Mouse (Mus musculus) embryo, embryonic 9.5 days (tissue): ENCODE data around the gene Zfp651.

Experiments
- DNase-seq: peaks from one replicate; pipeline ENCODE4 v3.0.0-alpha.2; 2017; ENCODE audit errors: extremely low spot score

Zfp651 gene

DNA sequence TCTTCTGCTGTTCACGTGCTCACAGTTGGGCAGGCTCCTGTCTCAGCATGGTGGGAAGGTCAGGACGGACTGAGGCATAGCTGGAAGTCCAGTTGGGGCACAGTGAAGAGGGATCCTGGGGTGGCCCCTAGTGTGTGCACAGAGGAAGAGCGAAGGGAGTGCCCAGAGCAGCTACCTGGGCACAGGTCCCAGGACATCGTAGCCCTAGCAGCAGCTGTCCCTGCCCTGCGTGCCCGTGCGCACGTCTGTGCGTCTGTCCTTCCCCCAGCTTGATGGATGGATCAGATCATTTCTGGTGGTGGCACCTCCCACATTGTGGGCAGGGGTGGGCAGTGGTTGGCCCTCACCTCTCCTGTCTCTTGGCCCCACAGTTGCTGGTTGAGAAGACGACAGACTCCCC, 3.1 kb downstream of the Zfp651 start:
- no peak for DNase-seq

DNA sequence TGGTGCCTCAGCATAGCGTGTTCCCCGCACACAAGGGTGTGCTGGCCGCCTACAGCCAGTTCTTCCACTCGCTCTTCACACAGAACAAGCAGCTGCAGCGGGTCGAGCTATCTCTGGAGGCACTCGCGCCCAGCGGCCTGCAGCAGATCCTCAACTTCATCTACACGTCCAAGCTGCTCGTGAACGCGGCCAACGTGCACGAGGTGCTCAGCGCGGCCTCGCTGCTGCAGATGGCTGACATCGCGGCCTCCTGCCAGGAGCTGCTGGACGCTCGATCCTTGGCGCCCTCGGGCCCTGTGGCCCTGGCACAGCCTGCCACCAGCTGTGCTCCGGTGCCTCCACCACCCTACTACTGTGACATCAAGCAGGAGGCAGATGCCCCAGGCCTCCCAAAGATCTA, 3.6 kb downstream of the Zfp651 start:
- DNase-seq, result no peak

DNA sequence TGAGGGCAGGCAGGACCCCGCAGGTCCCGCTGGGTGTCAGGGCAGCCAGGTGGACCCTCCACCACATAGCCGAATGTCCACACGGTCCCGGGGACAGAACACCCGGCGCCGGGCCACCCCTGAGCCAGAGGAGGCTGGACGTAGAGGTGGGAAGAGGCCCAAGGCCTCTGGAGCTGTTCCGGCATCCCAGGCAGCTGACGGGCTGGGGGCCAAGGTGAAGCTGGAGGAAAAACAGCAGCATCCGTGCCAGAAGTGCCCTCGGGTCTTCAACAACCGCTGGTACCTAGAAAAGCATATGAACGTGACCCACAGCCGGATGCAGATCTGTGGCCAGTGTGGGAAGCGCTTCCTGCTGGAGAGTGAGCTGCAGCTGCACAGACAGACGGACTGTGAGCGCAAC, 4.6 kb downstream of the Zfp651 start:
- DNase-seq, result no peak

DNA sequence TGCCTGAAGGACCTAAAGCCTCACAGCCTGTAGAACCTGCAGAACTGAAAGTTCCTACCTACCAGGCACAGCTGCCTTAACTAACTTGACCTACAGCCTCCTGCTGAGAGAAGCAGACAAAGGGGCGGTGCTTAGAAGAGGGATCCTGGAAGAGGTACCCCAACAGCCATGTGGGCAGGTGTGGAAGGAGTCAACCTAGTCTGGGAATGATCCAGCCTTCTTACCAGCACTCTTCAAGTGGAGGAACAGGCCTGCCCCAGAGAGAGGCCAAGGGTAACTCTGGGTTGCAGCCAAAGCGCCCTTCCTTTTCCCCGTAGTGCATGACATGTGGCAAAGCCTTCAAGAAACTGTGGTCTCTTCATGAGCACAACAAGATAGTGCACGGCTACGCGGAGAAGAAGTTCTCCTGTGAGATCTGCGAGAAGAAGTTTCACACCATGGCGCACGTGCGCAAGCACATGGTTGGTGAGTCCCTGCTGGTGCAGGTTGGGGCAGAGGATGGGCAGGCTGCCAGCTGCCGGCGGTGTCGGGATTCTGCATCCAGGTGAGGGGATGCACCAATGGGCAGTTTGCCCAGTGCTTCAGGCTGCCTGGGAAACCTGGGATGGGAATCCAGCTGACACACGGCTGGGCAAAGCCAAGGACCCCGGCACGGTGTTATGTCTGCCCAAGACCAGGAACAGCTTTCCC, 6.2 kb downstream of the Zfp651 start:
- no peak for DNase-seq

DNA sequence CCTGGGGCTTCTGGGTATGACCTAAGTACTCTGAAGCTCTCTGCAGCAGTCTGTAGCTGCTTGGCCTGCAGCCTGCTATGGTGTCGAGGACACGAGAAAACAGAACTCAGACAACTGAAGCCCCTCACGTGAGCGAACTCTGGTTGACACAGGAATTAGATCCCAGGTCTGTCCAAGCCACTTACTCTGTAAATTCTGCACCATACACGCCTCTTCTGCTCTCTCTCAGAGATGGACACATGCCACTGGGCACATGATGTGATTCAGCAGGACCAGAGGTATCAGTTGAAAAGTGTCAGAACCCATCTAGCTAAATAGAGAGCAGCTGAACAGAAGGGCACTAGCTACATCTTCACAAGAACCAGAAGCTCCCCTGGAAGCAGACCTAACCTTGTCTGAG, 13.3 kb downstream of the Zfp651 start:
- DNase-seq, result no peak

DNA sequence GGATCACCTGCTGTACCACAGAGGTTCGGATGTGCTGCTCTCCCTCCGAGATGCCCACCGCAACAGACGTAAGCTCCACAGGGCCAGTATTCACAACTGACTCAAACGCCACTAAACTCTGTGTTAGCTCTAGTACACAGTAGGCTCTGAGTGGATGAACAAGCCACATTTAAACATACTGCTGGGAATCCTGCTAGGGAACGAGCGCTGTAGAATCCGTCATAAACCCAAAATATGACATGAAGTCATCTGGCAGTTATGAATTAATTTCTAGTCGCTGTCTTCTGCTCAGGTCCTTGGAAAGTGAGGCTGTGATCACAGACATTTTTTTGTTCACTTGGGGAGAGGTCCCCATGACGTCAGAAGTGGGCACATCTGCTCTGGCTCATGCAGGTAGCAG, 16.8 kb downstream of the Zfp651 start:
- DNase-seq, result no peak

DNA sequence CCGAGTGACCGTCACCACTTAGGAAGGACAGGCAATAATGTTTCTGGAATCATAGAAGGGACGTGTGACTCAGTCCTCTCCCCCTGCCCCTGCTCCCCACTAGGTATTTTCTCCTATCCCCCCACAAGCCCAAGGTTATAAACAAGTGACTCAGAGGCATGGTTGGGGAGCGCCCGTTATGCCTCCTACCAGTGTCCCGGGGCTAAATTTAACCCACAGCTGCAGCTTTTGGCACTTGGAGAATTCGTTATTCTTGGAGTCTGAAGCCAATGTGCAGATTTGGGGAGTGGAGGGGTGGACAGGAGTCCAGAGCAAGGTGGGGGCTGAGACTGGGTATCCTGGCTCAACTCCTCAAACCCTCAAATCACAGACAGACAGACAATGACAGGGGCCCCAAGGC, 17.4 kb downstream of the Zfp651 start:
- no peak for DNase-seq

DNA sequence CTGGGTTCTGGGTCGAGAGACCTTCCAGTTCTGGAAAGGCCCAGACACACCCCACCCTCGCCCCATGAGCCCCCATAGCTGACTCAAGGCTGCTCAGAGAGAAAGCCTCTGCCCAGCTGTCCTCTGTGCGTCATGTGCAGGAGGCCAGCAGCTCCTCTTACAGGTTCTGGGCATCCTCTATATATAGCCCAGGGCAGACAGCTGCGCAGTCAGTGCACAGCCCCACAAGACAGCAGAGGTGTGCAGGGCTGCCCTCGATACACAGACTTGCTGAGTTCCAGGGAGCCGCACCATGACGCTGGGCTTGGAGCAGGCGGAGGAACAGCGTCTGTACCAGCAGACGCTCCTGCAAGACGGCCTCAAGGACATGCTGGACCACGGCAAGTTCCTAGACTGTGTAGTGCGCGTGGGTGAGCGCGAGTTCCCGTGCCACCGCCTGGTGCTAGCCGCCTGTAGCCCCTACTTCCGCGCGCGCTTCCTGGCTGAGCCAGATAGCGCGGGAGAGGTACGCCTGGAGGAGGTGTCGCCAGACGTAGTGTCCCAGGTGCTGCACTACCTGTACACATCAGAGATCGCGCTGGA, 18.4 kb downstream of the Zfp651 start, which contains the start of gene Klhl40:
TSS of gene Klhl40 (plus strand) at position 124 of the 582 bp plus-strand sequence.
- peak; percentile 25 for DNase-seq

DNA sequence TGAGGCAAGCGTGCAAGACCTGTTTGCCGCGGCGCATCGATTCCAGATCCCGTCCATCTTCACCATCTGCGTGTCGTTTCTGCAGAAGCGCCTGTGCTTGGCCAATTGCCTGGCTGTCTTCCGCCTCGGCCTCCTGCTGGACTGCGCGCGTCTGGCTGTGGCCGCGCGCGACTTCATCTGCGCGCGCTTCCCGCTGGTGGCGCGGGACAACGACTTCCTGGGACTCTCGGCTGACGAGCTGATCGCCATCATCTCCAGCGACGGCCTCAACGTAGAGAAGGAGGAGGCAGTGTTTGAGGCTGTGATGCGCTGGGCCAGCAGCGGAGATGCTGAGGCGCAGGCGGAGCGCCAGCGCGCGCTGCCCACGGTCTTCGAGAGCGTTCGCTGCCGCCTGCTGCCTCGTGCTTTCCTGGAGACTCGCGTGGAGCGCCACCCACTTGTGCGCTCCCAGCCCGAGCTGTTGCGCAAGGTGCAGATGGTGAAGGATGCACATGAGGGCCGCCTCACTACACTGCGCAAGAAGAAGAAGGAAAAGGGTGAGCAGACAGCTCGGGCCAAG, 19.0 kb downstream of the Zfp651 start:
- DNase-seq, result no peak

DNA sequence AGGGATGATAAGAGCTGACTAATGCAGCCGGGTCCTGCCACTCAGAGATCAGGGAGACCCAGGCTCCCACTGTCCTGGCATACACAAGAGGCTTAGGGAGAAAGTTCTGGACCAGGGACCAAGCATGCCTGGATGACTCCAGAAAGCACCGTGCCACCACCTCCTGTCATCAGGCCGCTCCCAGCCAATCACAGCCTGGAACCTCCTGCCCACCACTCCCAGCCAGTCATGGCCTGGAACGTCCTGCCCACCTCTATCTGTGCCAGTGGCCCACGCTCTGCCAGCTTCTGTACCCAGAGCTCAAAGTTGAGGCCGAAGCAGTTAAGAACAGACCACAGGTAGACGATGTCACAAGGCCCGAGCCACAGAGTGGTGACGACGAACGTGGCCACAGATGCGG, 25.7 kb downstream of the Zfp651 start:
- no peak for DNase-seq

DNA sequence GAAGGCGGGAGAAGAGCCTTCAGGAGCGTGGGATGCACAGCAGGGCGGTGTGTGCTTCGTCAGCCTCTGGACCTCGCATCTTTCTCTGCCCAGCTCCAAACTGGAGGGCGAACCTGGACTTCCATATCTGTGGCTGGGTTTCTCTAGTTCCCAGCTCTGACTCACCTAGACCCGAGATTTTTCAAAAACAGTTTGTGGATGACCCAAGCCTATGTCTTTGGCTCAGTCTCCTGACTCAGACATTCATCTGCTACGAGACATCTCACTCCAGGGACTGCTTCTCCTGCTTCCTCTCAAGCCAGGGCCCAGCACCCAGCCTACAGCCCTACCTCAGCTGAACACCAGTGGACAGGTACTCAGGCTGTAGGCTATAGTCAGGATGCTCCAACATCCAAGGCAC, 26.1 kb downstream of the Zfp651 start:
- DNase-seq, result no peak

DNA sequence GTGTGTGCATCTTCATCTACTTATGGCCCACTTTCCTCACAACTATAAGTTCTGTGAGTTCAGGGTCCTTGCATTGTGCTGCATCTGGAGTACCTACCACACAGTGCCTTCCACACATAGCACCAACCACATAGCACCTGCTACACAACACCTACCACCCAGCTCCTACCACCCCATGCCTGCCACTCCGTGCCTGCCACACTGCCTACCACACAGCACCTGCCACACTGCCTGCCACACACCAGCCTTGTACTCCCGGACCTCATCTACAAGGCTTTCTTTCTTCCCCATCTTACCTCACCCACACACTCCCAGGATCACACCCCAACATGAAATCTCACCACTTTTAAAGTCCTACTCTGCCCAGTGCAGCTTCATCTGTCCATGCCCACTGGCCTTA, 27.2 kb downstream of the Zfp651 start:
- no peak for DNase-seq

DNA sequence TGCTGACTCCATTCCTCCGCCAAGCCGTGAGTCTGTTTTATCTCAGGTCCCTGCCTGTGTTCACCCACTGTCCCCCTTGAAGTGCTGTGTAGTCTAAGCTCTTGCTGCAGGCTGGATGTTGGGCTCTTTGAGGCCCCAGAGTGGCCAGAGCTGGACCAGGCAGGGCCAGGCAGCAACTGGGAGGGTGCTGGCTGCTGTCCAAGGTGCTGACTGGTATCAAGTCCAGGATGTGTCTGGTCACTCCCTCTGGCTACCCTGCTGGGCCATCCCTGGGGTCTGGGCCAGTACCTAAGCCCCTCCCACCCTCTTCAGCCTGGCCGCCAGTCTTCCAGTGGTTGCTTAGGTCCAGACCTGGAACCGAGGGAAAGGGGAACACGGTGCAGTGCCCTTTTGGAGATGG, 32.1 kb downstream of the Zfp651 start:
- DNase-seq, result peak; percentile 72

DNA sequence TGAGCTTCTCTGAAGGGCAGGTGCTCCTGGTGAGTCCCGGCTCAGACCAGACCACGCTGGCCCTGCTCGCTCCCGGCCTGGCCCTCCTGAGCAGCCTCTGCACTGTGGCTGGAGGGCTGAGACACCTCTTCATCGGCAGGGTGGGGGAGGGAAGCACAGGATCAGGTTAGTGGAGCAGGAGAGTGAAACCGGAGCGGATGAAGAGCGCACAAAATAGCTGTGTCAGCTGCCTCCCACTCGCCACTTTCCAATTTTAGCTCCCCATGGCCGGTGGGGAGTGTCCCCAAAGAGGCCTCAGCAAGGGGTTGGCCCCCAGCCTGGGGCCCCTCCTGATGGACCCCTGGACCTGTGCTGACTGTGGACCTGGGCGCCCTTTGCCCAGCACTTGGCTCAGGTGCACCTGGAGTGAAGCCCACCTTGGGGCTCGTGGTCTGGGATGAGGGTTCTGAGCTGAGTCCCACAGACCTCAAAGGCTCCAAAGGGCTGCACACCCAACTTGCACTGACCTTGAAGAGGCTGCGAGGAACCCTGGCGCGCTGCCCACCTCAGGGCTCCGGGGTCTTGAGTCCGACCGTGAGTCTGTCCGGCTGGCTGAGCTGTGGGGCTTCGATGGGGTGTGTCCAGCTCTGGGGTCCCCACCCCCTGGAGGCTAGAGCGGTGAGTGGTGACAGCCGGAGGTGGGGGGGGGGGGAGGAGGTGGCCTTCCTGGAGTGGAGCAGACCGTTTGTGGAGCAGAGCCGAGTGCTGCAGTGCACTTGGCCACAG, 32.8 kb downstream of the Zfp651 start, which contains the start of gene Hhatl:
TSS of gene Hhatl (minus strand) at position 751 of the 765 bp plus-strand sequence.
- no peak for DNase-seq

DNA sequence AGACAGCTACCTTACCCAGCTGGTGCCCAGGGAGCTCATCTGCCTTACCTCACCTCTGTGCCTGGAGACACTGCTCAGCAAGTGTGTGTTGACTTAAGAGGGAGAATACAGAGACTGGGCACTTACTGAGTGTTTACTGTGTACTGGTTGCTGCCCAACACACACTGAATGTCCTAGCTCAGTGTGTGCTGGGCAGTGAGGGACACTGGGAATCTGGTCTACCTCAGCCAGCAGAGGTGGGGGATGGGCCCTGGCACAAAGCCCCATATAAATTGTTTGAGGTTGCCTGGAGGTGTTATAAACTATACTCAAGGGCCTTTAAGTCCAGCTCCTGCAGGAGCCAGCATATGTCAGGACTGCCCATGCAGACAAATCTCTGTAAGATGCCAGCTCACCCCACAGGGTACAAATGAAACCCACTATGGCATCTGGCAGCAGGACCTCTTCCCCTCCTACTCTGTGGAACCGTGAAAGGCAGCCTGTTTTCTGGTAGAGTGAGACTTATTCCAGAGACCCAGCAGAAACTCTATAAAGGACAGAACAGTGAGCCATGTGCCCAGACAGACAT, 35.9 kb downstream of the Zfp651 start:
- DNase-seq, result no peak

DNA sequence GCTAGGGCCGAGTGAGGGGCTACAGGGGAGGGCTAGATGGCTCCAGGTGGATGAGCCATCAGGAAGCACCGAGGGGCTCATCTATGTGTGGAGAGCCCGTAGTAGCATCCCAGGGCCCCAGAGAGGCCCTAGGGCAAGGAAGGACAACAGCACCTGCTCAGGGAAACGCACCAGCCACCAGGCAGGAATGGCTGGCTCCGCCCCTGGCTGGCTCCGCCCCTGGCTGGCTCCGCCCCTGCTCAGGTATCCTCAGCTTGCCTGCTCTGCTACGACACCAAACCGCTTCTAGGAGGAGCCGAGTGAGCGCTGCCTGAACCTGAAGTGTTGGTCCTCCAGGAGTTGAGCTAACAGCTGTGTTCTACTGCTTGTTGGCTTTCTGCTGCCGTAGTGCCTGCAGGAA, 38.6 kb downstream of the Zfp651 start:
- peak; percentile 45 for DNase-seq

DNA sequence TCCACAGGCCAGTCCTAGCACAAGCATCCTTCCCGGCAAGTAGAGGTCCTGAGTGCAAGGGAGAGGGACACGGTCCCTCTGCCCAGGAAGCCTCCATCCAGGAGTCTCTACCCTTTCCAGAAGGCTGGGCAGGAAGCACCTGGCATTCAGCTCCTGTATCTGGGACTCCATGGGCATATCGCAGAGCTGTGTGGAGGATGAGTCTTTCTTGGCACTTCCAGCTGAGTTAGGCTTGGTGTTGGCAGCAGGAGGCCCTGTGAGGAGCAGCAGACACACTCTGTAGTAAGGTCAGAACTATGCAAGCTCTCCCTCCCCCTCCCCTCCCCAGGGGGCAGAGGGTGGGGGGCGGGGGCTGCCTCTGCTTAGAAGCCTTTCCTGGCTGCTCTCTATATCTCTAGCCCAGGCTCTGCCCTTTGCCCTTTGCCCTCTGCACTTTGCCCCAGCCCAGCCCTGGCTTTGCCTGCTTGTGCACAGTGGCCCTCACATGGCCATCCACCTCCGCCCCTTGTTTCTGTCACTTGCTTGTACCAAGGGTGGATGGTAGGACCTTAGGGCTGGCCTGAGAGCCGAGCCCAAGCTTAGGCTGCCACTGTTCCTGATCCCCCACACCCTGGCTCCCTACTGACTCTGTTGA, 39.9 kb downstream of the Zfp651 start:
- DNase-seq, result no peak

DNA sequence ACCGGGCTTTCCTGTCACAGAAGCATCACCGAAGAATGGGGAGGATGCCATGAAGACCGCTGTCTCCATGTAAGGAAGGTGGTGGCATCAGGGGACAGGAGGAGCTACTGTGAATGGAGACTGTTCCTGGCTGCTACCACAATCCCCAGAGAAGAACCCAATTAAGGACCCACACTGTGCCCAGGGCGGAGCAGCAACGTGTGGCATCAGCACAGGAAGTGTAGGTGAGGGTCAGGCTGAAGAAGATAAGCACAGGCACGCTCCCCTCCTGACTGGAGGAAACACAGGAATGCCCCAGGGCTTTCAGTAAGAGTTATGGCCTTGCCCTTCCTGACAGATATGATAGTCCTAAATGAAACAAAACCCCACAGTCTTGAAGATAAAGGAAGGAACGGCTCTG, 43.6 kb downstream of the Zfp651 start:
- no peak for DNase-seq

DNA sequence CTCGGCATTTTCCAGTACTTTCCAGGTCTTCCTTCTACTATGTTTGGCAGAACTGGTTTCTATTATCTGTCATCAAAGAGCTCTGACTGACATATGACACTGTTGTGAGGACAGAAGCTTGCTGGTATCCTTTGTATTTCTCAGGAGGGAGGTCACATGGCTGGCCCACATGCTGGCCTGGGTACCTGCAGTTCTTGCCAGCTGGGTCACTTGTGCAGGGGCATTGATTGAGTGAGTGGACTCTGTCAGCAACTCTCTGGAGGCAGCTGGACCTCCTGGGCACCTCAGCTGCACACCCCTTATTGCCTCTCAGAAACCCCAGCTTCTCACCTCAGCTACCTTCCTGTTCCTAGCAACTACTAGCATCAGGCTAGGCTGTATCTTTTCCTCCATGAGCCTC, 48.4 kb downstream of the Zfp651 start:
- no peak for DNase-seq

DNA sequence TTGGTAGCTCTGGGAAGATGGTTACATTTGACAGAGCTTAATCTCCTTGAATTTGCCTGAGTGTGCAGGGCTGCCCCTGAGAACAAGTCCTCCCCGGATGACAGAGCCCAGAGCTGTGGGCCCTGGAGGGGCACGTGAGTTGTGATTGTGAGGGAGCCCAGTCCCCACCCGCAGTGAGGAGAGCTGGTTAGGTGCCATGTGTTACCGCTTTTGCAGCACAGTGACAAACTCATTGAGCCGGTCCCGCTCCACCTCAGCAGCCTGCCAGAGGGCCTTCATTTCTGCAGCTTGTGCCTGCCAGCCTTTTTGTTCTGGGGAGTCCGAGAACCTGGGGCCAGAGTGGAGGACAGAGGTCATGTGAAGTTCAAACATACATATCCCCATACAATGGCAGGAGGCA, 48.8 kb downstream of the Zfp651 start:
- DNase-seq, result no peak

DNA sequence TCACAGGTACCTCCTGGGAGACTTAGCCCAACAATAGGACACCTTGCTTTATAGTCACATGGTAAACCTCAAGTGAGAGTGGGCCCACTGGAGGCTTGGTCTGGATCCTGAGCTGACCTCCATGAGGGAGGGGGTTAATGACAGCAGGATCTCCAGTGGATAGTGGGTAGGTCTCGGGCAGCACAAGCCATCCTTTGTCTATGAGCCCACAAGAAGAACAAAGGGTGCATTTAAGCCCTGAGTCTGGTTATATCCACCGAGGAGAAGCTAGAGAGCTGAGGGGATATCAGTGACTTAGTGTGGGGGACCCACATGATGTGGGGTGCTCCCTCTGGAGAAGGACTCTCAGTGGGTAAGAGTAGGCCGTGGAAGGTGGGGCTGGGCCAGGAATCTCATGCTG, 49.4 kb downstream of the Zfp651 start:
- DNase-seq, result no peak
